Mouse (Mus musculus) induced T-regulatory cell, adult 2 months (primary cell): ENCODE measurements at regions not wholly inside any gene's neighbourhood (a gene's known extent, or its start where the extent isn't known, plus 50 kb on each side); places are given as distances from the start of the nearest gene placed in this dataset.
"Not testable (repeated sequence)": the region's sequence is repeated elsewhere in the genome, so short reads cannot be mapped to it uniquely, and the experiment has no call there.

Experiments
- DNase-seq: peaks from one replicate; pipeline ENCODE4 v3.0.0-alpha.2; 2012; ENCODE audit warnings: low read depth

- DNase-seq = no peak
Observed at GRCm38 (mm10) chr13:7007091-7007490, 358.5 kb upstream of the Pfkp start.

- not testable (repeated sequence) for DNase-seq
Observed at GRCm38 (mm10) chr13:6998508-6999278, 350.1 kb upstream of the Pfkp start.

- no peak for DNase-seq
Observed at GRCm38 (mm10) chr13:6998094-6998493, 349.5 kb upstream of the Pfkp start.

GRCm38 (mm10) chr13:6992323-6992994 is 343.9 kb upstream of the Pfkp start:
- no peak for DNase-seq

DNA sequence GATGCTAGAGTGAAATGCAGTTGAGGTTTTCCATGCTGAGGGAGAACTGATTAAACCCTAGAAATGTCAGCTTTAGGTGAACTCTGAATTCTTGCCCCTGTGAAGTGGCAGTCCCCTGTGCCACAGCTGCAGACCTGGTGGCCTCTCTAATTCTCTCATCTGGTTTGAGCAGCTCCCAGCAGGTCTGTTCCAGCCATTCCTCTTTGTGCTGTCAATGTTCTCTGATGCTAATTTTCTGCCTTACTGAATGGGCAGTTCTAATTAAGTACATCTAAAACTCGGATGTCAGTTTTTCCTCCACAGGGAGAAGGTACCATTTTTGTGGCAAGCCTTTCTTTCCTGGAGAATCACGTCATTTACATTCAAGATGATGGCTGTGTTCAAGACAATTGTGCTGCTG is 343.1 kb upstream of the Pfkp start:
- no peak for DNase-seq

GRCm38 (mm10) chr13:6985012-6985996 is 336.7 kb upstream of the Pfkp start:
- DNase-seq = no peak

DNA sequence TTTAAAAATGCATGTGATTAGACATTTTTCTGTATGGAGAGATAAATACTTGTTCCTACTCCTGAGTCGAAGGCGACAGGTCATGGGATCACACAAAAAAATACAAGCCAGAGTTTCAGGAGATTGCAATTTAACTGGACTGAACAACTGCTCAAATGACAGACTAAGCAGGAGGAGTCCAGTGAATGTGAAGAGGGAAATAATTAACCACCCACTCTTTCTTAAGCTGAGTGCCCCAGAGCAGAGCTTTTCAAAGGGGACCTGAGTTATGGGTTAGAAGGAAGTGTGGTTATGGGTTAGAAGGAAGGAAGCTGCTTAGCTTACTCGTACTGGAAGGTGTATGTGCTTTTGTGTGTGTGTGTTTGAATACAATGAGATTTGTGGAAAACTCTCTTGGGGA is 307.1 kb upstream of the Pfkp start:
- no peak for DNase-seq

- no peak for DNase-seq
Observed at GRCm38 (mm10) chr13:6924136-6924535, 275.6 kb upstream of the Pfkp start.

DNA sequence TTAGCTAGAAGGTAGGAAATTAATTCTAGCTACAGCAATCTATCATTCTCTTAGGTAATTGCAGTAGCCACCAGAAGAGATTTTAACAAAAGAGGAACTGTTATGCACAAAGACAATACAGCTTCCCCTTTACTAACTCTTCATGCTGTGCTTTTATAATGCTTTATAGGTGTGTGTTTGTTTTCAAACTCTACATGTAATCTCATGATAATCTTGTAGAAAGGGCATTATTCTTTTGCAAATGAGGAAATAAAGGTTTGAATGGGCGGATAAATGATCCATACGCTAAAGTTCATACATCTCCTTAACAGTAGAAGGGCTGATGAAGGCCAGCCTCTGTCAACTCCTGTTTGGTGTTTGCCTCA is 273.8 kb upstream of the Pfkp start:
- no peak for DNase-seq

- no peak for DNase-seq
Observed at GRCm38 (mm10) chr13:6921691-6922356, 273.2 kb upstream of the Pfkp start.

GRCm38 (mm10) chr13:6906000-6906399 is 257.4 kb upstream of the Pfkp start:
- no peak for DNase-seq

DNA sequence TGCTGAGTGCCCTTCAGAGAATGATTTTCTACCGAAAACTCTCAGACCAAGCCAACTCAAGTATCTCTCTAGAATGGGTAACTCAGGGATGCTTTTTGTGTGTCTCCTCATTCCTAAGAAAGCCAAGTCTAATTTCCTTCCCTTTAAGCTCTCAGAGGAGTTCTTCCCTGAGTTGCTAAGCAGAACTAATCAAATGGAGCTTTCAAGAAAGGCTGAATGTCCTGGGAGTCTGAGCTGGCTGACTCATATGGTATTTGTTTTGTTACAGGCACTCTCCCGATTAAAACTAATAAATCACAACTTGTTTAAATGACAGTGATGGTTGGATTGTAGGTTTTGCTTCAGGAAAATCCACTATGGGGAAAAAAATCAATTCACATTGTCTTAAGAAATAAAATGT is 253.1 kb upstream of the Pfkp start:
- no peak for DNase-seq

DNA sequence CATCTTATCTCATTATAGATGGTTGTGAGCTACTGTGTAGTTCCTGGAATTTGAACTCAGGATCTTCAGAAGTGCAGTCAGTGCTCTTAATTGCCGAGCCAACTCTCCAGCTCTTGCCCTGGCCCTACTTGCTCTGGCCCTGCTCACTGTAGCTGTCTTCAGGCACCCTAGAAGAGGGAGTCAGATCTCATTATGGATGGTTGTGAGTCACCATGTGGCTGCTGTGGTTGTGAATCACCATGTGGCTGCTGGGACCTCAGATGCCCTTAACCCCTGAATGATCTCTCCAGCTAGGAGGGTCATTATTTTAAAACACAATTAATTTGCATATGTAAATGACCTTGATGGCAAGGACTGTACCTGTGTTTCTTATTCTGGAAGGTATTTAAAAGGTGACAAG is 249.1 kb upstream of the Pfkp start:
- DNase-seq = no peak

DNA sequence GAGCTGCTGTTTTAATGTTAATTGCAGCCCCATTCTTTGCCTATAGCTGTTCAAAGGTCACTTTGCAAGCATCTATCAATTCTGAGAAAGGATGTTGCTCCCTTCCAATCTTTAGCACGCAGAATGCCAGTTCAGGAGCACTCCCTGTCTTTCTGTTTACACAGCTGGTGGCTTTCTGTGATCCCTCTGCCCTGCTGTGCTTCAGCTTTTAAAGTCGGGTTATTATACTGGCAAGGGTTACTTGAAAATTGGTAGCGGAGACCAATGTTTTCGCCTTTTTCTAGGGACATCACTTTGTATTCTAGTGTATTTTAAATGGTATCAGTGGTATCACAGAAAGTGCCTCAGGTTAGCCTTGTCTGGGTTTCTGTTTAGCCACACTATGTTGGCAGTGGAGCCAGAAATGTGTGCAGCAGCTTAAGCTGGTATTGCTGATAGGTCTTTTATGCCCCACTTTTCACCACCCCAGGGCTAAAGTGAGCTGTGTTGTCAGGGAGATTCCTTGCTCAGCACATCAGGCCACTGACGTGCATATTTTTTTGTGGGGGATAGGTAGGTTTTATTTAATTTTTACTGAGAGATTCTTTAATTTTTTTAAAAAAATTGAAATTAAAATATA is 243.0 kb upstream of the Pfkp start:
- no peak for DNase-seq

- not testable (repeated sequence) for DNase-seq
Observed at GRCm38 (mm10) chr13:6889446-6889845, 240.9 kb upstream of the Pfkp start.

GRCm38 (mm10) chr13:6888381-6888780 is 239.8 kb upstream of the Pfkp start:
- DNase-seq = no peak

DNA sequence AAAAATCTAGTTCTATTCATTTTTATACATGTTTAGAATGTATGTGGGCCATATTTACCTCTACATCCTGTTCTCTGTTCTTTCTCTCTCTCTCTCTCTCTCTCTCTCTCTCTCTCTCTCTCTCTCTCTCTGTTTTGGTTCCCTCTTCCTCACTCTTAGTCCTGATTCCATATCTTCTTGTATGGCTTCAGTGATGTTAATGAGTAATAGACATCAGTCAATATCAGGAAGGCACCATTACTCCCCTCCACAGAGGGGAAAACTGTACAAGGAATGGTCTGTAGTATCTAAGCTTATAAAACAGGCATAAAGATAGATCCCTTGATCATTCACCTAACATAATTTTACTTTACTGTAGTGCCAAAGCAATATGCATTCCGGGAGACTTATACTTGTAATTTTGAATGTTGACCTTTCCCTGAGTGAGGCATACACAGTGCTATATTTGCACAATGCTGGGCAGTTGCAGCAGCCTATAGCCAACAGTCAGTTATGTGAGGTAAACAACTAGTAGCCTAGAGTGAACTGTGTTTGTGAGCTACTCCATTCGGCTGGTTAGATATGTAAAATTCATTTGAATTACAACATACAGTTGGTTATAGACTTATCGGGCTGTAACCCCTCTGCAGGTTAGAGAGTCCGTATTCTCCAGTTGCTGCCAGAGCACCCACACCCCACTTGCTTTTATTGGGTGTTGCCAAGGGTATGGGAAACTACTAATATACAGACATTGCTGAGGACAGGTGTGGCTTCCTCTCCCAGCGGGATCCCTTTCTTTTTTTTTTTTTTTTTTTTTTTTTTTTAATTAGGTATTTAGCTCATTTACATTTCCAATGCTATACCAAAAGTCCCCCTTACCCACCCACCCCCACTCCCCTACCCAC is 228.7 kb upstream of the Pfkp start:
- no peak for DNase-seq

DNA sequence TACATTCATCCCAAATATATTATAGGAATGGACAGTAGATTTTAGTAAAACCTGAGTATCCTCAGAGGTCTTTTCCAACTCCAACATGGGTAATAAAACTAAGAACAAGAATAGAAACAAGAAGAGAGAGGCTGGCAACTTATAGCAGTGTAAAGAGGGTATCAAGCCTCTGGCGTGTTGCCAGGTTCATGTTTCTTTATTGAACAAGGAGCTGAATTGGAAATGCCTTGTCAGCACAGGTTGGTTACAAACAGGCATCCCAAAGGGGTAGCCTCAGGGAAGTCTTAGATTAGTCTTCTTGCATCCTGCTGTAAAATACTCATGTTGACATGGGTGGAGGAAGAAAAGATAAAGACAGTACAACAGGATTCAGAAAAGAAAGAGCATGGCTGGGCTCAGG is 213.6 kb upstream of the Pfkp start:
- DNase-seq = no peak

- no peak for DNase-seq
Observed at GRCm38 (mm10) chr13:6859551-6859950, 211.0 kb upstream of the Pfkp start.
